Mouse (Mus musculus): ENCODE measurements at regions not wholly inside any gene's neighbourhood (a gene's known extent, or its start where the extent isn't known, plus 50 kb on each side); places are given as distances from the start of the nearest gene placed in this dataset.

GRCm38 (mm10) chr11:39794183-39794652, 900.8 kb downstream of the Mat2b start:
- Histone ChIP-seq H3K9me3 (replicated peaks) (no peaks in the 10 kb centered on the region), H3K4me3 (peak overlapping the region; percentile 40), H3K4me2 (peak overlapping the region; percentile 65), H3K36me3 (no peaks in the 10 kb centered on the region), H3K27me3 (no peaks in the 10 kb centered on the region), H3K27ac (no peak overlapping the region), H3K4me1 (replicated peaks) (no peaks in the 10 kb centered on the region; the same call in 1 of the 2 replicates), H3K9ac (no peak overlapping the region)
- no peak for ATAC-seq (replicated peaks; ENCODE audit: insufficient number of reproducible peaks, insufficient read depth, low FRiP score, low read depth)
- 3% methylated on average over 14 of the region's 14 CpGs for WGBS

DNA sequence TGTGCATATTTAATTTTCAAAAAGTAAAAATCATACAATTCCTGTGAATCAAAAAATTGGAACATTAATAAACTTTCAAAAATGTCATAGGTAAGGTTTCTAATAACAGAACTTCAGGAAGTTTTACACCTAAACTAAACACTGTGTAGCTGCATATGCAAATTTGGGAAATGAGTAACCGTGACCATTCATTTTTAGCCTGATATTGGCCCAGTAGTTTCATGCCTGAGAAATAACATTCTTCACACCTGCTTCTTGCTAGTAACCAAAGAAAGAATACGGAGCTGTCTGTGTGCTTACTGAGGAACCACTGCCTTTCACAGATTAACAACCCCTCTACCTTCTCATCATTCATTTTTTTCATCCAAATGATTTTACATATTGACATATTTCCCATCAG, 902.9 kb downstream of the Mat2b start:
- Histone ChIP-seq H3K9ac (no peak overlapping the region), H3K4me2 (no peak overlapping the region), H3K4me1 (replicated peaks) (no peaks in the 10 kb centered on the region; the same call in 1 of the 2 replicates), H3K36me3 (no peaks in the 10 kb centered on the region), H3K27ac (no peak overlapping the region), H3K4me3 (no peak overlapping the region), H3K9me3 (replicated peaks) (no peaks in the 10 kb centered on the region), H3K27me3 (no peaks in the 10 kb centered on the region)
- ATAC-seq (replicated peaks; ENCODE audit: insufficient number of reproducible peaks, insufficient read depth, low FRiP score, low read depth), result no peak
- 76% methylated on average over 2 of the region's 2 CpGs for WGBS

All from heart, embryonic 15.5 days (tissue).